Mouse (Mus musculus): ENCODE measurements around the gene Tpk1.
"Not testable (repeated sequence)": the region's sequence is repeated elsewhere in the genome, so short reads cannot be mapped to it uniquely, and the experiment has no call there.

Gene Tpk1

GRCm38 (mm10) chr6:43642375-43642774 is 23.7 kb downstream of the Tpk1 start:
- no peak for DNase-seq (ENCODE audit: low read depth, low spot score)

- DNase-seq (ENCODE audit: low read depth, low spot score): no peak
Measured at GRCm38 (mm10) chr6:43640621-43641020, 25.5 kb downstream of the Tpk1 start.

DNA sequence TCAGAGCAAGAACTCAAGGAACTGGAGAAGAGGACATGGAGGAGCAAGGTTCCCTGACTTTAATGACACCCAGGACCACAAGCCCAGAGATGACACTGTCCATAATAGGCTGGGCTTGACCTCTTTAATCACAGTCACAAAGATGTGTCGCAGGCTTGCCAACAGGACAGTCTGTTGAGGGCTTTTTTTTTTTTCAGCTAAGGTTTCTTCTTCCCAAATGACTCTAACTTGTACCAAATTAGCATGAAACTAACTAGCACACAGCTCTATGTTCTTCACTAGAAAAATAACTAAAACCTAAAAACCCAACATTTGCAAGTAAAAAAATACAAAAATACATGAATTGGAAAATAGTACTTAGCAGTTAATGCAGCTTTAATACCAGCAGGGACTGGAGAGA is 27.2 kb downstream of the Tpk1 start:
- no peak for DNase-seq (ENCODE audit: low read depth, low spot score)

DNA sequence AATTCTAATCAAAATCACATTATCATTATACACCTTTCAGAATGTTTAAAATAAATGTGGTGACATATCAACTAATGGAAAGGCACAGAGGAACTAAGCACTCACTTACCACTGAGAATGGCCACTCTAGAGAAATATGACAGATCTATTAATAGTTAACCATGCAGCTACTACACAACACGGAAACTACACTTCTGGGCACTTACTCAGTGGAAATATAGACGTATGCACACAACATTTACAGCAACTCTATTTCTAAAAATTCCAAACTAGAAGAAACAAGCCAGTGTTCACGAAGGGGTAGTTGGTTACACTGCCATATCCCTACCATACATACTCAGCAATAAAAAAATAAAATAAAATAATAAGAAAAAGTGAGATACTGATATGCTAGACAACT is 28.0 kb downstream of the Tpk1 start:
- no peak for DNase-seq (ENCODE audit: low read depth, low spot score)

DNA sequence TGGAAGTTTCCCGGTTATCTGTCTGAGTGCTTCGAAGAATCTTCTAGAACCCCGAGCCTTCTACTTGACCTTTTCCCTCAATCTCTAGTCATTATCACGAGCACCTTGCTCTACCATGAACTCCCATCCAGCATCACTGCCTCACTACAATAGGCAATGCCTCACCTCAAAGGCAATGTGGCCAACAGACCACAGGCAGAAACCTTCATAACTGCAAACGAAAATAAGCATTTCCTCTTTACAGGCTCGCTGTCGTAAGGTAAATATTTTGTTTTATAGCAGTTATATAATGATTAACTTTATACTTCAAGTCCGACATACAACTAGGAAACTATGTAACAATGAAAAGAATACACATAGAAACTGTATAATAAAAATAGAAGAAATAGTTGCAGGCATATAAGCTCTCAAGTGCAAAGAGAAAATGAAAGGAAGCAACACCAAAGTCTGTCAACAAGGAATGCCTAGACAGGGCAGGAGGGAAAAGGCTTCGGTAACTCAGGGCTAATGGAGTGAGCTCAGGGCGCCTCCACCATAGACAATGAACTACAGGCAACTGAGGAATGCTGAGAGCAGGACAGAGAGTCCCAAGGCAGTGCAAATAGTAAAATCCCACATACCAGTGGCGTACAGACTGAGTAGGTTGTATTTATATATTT is 29.0 kb downstream of the Tpk1 start:
- no peak for DNase-seq (ENCODE audit: low read depth, low spot score)

DNA sequence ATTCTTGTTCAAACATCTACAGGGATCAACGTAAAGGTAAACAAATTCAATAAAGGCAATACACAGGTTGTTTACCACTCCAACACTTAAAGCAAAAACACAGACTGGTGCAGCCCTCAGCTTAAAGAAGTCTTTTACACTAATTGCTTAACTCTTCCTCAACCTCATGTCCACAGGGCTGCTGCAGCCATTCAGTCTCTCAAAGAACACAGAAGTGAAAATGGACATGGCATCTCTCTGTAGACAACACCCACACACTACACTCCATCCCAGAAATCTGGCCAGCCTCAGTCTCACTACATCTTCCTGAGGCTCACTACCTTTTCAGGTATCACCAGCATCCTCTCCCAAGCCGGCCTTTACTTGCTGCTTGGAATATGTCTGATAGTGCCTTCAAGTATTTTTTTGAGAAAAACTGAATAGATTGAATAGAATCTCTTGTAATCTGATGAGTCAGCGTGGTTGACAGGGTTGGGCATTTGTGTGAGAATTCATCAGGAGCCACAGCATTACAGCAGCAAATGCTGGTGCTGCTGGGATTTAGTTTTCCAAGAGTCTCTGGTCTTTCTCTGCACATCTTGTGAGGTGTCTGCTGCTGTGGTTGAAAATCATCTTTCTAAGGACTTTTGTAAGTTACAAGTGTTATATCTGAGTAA is 32.6 kb downstream of the Tpk1 start:
- no peak for DNase-seq (ENCODE audit: low read depth, low spot score)

DNA sequence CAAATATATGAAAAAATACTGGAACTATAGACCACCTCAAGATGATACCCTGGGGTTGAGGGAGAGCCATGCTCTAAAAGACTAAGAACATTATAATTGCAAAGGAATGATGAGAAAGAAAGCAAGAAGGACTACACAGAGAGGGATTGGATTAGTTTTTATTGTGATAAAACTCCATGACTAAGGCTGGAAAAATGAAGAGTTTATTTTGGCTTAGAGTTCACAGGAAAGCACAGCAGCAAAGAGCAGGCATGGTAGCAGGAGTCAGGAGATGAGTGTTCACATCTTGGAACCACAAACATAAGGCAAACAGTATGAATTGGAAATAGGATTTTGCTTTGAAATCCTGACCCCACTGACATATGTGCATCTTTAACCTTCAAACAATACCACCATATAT is 33.2 kb downstream of the Tpk1 start:
- no peak for DNase-seq (ENCODE audit: low read depth, low spot score)

- not testable (repeated sequence) for DNase-seq (ENCODE audit: low read depth, low spot score)
Measured at GRCm38 (mm10) chr6:43623448-43623847, 42.6 kb downstream of the Tpk1 start.

DNA sequence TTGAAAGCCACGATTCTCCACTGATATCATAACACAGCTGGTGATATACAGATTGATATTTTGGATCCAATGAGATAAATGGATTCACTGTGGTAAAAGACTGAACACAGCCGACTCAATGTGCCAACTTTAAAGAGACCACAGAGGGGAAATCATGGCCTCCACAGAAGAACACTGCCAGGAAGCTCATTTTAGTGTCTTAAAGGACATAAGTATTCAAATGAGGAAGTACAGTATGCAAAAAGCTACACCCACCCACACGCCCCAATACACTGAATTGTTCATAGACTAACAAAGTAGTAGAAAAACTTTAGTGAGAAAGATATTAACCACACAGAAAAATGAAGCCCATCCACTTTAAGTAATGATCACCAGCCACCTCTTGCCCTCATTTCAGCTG is 46.8 kb downstream of the Tpk1 start:
- no peak for DNase-seq (ENCODE audit: low read depth, low spot score)

DNA sequence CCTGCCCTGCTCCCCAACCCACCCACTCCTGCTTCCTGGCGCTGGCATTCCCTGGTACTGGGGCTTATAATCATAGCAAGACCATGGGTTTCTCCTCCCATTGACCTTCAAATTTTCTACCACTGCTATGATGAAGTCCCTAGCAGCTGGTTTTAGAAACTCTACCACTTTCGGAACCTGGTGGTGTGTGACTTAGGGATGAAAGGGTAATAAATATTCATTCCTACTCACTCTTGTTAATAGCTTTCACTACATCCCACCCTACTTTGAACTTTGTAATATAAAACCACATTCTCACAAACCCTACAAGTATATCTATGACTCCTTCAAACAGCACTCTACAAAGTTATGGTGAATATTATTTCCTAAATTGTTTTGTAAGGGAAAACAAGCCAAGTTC is 54.3 kb downstream of the Tpk1 start:
- no peak for DNase-seq (ENCODE audit: low read depth, low spot score)

DNA sequence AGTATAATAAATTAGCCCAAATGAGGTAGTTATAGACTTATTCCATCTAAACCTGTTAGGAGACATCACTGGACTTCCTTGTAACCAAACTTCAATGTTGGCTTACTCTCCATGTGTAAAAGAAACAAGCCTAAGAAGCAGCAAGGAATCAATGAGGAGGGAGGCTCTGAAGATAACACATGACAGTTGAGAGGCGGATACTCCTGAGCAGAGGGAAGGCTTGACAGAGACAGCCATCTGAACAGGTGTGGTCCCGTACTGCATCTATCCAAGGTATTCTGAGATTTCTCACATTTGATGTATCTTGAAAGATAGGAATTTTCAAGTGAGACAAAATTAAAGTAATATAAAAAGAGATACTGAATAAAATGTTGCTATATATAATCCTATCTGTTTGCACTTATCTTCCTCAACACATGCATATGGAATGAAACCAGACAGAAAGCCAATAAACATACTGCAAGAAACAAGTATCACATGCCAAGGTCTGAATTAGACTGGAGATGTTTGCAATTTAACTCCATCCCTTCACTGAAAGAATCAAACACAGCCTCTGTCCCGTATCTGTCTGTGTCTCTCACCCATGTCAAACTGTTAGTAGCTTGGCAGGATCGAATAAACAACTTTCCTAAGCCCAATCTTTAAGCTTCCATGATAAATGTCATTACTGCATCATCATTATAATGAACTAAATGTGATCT is 75.1 kb downstream of the Tpk1 start:
- no peak for DNase-seq (ENCODE audit: low read depth, low spot score)

DNA sequence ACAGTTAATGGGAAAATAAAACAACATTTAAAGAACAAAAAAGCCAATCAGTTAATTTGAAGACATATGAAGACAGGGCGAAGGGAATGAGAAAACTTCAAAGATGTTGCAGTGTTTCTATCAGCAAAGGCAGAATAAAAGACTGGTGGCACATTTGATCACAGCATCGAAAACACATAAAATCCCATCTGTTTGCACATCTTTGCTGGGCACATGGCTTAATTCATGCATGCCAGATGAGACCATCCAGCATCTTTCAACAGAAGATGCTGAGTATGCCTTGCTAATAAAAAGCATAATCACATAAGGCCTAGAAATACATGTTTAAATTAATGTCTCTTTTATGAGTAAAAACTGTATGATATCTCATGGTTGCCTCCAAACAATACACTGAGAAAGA is 80.8 kb downstream of the Tpk1 start:
- DNase-seq (ENCODE audit: low read depth, low spot score): no peak

DNA sequence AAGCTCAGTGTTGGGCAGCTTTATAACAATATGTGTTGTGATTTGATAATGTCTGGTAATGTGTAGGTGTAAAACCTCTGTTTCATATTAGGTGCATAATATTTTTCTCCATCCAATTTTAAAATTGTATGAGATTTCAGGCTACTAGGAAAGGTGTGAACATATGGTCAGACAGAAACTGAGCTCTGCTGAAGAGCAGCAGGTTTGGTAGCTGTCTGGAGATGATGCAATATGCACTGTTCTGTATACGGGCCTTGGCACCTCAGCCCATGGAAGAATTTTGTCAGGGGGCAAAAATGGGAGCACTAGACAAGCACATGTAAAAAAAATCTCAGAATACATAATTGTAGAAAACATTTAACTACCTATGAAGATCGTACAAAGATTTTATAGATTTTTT is 84.3 kb downstream of the Tpk1 start:
- DNase-seq (ENCODE audit: low read depth, low spot score): no peak

DNA sequence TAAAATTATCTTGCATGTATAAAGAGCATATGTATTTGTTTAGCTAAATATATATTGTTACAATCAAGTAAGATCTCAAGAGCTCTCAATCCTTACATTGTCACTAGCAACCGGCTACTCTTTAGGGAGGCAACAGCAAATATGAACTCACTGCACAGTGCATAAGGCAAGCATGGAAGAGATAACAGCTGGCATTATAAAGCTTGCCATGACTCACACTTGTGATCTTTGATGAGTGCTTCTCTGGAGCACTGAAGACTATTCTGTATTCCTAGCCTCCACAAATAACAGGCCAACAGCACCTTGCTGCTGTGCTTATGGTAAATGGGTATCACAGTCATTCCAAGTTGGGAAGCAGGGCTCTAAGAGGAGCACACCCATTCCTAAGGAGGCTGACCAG is 98.2 kb downstream of the Tpk1 start:
- no peak for DNase-seq (ENCODE audit: low read depth, low spot score)

DNA sequence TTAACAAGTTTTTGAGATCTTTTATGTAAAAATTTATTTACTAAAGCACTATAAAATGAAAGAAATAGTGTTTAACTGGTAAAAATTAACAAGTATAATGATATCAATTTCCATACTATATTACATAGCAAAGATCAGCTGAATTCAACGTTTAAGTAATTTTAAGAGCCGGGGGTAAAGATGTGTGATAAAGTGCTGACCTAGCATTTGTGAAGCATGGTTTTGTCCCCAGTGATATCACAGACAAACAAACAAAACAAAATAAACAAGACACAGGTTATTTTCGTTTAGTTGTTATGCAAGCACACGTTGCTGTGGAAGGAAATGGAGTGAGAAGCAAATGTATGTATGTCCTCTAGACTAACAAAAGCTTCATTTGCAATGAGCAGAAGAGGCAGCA is 103.6 kb downstream of the Tpk1 start:
- DNase-seq (ENCODE audit: low read depth, low spot score): no peak

- no peak for DNase-seq (ENCODE audit: low read depth, low spot score)
Measured at GRCm38 (mm10) chr6:43551410-43551809, 114.7 kb downstream of the Tpk1 start.

DNA sequence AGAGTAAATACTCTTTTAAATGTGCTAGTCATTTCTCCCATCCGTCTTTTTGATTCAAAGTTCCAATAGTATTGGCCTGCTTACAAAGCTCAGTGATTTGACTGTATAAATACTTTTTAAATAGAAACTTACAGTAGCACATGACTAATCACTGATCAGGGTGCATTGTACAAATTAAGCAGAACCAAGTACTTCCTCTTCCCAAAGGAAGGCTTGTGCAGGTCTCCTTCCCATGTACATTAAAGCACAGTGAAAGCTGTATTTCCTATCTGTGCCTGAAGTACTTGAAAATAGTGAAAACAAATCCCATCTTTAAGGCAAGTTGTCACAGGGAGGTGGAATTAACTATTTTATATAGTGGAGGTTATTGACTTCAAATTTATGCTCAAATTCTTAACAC is 119.5 kb downstream of the Tpk1 start:
- DNase-seq (ENCODE audit: low read depth, low spot score): no peak

GRCm38 (mm10) chr6:43537252-43537870 is 128.7 kb downstream of the Tpk1 start:
- no peak for DNase-seq (ENCODE audit: low read depth, low spot score)

- no peak for DNase-seq (ENCODE audit: low read depth, low spot score)
Measured at GRCm38 (mm10) chr6:43535459-43535858, 130.6 kb downstream of the Tpk1 start.

DNA sequence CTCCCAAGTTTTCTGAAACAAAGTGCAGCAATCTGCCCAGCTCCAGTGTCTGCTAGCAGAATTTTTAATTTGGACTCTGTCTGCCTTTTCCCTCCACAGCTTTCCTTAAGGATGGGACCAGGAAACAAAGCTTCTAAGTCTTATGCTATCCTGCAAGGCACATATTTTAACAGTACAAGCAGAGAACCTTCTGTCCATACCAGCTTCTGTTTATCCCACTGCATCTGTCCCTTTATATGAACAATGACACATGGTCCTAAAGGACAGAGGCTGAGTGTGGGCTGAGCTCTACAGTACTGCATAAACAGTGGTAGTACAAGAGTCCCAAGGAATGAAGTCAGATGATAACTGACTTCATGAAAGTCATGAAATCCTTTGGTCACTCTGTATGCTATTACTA is 132.8 kb downstream of the Tpk1 start:
- no peak for DNase-seq (ENCODE audit: low read depth, low spot score)

GRCm38 (mm10) chr6:43532822-43533221 is 133.3 kb downstream of the Tpk1 start:
- no peak for DNase-seq (ENCODE audit: low read depth, low spot score)

DNA sequence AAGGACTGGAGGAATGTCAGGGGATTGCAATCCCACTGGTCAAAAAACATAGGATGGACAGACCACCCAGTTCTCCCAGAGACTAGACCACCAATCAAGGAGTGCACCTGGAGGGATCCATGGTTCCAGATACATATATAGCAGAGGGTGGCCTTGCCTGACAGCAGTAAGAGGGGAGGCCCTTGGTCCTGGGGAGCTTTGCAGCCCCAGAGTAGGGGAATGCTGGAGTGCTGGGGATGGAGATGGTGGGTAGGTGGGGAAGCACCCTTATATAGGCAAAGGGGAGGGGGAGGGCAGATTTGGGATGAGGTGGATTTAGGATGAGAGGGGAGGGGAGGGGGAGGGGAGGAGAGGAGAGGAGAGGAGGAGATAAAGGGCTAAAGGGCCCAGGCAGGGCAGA is 134.1 kb downstream of the Tpk1 start:
- DNase-seq (ENCODE audit: low read depth, low spot score): no peak

DNA sequence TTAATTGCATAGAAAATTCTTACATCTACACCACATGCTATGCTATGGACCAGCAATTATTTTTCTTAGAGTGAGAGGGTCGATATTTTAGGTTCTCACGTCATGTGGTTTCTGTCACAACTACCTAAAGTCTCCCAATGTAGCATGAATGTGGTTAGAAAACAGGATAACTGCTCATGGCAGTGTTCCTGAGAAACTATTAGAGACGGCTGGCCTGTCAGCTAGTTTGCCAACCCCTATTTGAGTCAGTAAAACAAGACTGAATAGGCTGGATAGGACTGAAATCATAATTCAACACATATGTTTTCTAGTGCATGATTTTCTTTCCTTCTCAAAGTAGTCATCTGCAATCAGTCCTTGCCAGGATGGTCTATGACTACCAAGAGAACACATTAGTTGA is 137.1 kb downstream of the Tpk1 start:
- DNase-seq (ENCODE audit: low read depth, low spot score): no peak
